Mouse (Mus musculus) macrophage (primary cell): Measurements from ENCODE around the gene Hdac9. TPM values are rescaled to one million over a fixed set of nuclear protein-coding genes. Genes with fewer than 3 reads are reported as not detected.

Experiments used
- H3K27ac ChIP-seq: fragments of 350-480 bp; formaldehyde crosslinking; 2 replicates; pipeline ENCODE4 v1.9.0; 2021
- H3K36me3 ChIP-seq: fragments of 350-480 bp; formaldehyde crosslinking; 2 replicates; pipeline ENCODE4 v1.9.0; 2021; ENCODE audit errors: inconsistent target
- H3K4me3 ChIP-seq: fragments of 350-480 bp; formaldehyde crosslinking; 2 replicates; pipeline ENCODE4 v1.9.0; 2021; ENCODE audit errors: inconsistent target
- H3K79me2 ChIP-seq: fragments of 350-480 bp; formaldehyde crosslinking; 2 replicates; pipeline ENCODE4 v1.9.0; 2021; ENCODE audit errors: inconsistent target
- WGBS: methylation state at CpG from one replicate; pipeline ENCODE4 v1.1.7; 2026; ENCODE audit warnings: inconsistent platforms; ENCODE audit not compliant: missing documents; 5-methylcytosine and 5-hydroxymethylcytosine counted together
- polyA plus RNA-seq: library from polyadenylated mRNA; stranded (reverse); fragments of 250-400 nt; gene quantifications from 3 replicates; pipeline ENCODE4 v1.2.4, GENCODE M21; 2018; ENCODE audit warnings: inconsistent platforms

Gene Hdac9
- polyA plus RNA-seq, 1 experiment from 2014 or later = 2.4 TPM

DNA sequence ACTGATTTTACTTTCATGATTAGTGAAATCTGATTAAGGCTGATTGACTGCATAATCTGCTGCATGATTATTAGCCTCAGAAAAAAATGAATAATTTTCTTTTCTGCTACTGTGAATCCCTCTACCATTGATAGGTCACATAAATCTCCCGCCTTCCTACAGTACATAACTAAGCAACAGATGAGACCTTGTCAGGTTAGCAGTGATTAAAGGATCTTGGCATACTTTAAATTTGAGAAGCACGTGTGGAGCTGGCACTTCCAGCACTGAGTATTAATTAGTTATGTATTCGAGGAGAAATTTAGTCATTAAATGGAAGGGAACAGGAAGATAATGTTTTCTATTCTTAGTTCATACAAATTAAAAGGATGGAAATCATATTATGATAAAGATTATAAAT is 347.8 kb downstream of the Hdac9 start:
- Histone ChIP-seq H3K36me3 (no peaks in the 10 kb centered on the region), H3K79me2 (no peaks in the 10 kb centered on the region), H3K27ac (no peak overlapping the region), H3K4me3 (no peak overlapping the region)
- WGBS = 93% methylated on average over 3 of the region's 3 CpGs

- Histone ChIP-seq H3K27ac (no peak overlapping the region), H3K36me3 (no peaks in the 10 kb centered on the region), H3K79me2 (no peaks in the 10 kb centered on the region), H3K4me3 (no peak overlapping the region)
- 72% methylated on average over 2 of the region's 2 CpGs for WGBS
These were observed 354.6 kb downstream of the Hdac9 start for GRCm38 (mm10) chr12:34562331-34562730.

DNA sequence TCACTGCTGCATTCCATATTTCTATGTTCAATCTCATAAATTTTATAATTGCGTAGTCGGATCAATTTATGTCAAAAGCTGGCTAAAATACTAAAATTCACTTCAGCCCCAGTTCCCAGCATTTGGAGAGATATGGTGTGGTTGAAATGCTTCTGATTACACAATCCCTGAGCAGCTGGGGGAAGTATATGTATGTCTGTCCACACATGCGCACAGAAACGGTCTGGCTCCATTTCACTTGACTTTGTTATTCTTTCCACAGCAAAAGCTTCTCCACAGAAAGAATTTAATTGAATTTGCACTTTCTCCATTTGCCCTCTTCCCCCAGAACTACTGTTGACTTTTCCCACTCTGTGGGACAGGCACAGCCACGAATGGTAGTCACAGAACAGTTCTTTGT is 357.9 kb downstream of the Hdac9 start:
- no peaks in the 10 kb centered on the region for H3K79me2 ChIP-seq
- no peak overlapping the region for H3K4me3 ChIP-seq
- WGBS = 57% methylated on average over 5 of the region's 5 CpGs
- H3K36me3 ChIP-seq = no peaks in the 10 kb centered on the region
- no peak overlapping the region for H3K27ac ChIP-seq

GRCm38 (mm10) chr12:34554803-34555202 is 362.1 kb downstream of the Hdac9 start:
- Histone ChIP-seq H3K36me3 (no peaks in the 10 kb centered on the region), H3K4me3 (no peak overlapping the region), H3K79me2 (no peaks in the 10 kb centered on the region), H3K27ac (no peak overlapping the region)

DNA sequence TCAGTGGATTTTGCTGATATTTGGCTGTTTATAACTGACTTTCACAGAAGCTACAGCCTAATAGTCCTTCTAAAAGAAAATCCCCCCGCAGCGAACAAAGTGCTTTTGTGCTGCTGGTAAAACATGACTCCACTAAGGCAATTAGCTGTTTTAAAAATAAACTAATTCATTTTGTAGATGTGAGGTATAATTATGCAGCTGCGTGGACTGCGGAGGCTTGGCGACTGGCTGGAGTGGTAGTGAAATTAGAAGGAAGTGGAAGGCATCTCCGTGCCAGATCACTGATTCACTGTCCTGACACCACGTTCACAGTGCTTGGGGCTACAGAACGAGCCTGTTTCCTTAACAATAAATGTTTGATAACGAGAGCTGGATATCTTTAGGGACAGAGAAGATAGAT is 366.6 kb downstream of the Hdac9 start:
- Histone ChIP-seq H3K27ac (no peak overlapping the region), H3K79me2 (no peaks in the 10 kb centered on the region), H3K36me3 (no peaks in the 10 kb centered on the region), H3K4me3 (no peak overlapping the region)
- 91% methylated on average over 9 of the region's 9 CpGs for WGBS

GRCm38 (mm10) chr12:34529165-34529545 is 387.7 kb downstream of the Hdac9 start:
- H3K27ac ChIP-seq = no peak overlapping the region
- H3K4me3 ChIP-seq = no peak overlapping the region
- 64% methylated on average over 3 of the region's 3 CpGs for WGBS
- no peaks in the 10 kb centered on the region for H3K36me3 ChIP-seq
- H3K79me2 ChIP-seq = no peaks in the 10 kb centered on the region

- WGBS = 80% methylated on average over 11 of the region's 11 CpGs
- H3K4me3 ChIP-seq = no peak overlapping the region
These were observed 388.4 kb downstream of the Hdac9 start for GRCm38 (mm10) chr12:34528201-34529164.

DNA sequence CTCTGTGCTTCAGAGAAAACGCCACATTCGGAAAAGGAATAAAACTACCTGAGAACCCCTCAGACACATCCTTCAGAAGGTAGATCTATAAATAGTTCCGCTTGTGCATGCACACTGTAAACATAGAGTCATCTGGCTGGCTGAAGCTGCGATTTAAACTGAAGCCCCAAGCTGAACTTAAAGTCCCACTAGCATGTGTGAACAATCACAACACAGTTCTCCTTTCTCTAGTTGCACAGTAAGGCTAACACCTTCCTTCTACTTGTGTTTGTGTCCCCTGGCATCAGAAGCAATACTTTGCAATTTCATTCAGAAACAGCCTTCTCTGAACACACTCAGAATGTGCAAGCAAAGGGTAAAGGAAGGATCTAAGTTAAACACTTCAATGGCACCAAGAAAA is 389.1 kb downstream of the Hdac9 start:
- 83% methylated on average over 4 of the region's 4 CpGs for WGBS
- Histone ChIP-seq H3K27ac (no peak overlapping the region), H3K79me2 (no peaks in the 10 kb centered on the region), H3K36me3 (no peaks in the 10 kb centered on the region), H3K4me3 (no peak overlapping the region)

More at GRCm38 (mm10) chr12:34528201-34529164, 388.4 kb downstream of the Hdac9 start:
- Histone ChIP-seq H3K36me3 (no peaks in the 10 kb centered on the region), H3K27ac (no peak overlapping the region), H3K79me2 (no peaks in the 10 kb centered on the region)

DNA sequence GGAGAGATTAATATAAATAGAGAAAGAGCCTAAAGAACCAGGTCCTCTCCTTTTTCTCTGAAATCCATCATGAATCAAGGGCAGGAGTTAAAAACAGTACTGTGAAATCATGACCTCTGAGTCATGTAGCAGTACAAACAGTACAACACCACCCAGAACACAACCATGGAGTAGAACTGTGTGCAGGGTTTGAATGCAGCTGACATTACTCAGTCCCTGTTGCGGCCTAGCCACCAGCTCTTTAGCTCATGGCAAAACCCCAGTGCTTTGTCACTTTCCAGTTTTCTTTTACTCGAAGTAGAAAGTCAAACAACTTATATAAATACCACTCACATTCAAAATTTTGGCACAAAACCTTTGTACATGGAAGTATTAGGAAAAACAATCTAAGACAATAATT is 395.4 kb downstream of the Hdac9 start:
- H3K36me3 ChIP-seq = no peaks in the 10 kb centered on the region
- 91% methylated on average over 2 of the region's 2 CpGs for WGBS
- no peak overlapping the region for H3K4me3 ChIP-seq
- H3K79me2 ChIP-seq = no peaks in the 10 kb centered on the region
- H3K27ac ChIP-seq = no peak overlapping the region

DNA sequence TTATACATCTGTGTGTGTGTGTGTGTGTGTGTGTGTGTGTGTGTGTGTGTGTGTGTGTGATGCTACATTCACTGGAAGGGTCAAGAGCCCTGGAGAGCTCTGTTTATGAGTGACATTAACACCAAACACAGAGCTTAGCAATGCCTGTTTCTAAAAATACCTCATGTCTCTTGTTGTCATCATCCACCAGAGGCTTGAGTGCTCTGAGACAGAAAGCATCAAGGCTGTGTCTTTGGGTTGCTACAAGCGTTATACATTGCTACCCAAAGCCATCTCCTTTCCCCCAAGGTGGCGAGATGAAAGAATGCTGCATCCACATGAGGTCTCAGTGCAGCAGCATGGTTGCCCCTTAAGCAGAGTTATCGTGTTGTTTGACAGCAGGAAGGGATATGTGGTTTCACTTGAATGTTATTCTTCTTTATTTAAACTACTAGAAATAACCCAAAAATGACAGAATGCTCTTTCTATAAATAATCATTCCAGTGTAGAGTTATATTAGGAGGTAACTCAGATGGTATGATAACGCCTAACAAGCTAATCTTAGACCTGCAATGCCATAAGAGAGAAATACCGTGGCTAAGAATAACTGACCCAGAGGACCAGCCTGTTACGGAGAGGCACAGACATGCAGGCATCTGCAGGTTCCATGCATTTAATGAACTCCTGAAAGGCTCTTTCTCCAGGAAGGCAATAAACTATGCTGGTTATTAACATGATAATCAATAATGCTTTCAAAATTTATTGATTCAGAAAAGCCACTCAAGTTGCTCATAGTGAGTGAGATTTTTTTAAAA is 399.9 kb downstream of the Hdac9 start:
- no peaks in the 10 kb centered on the region for H3K79me2 ChIP-seq
- 54% methylated on average over 6 of the region's 6 CpGs for WGBS
- H3K4me3 ChIP-seq = no peak overlapping the region
- H3K36me3 ChIP-seq = no peaks in the 10 kb centered on the region
- H3K27ac ChIP-seq = no peak overlapping the region

- Histone ChIP-seq H3K27ac (no peak overlapping the region), H3K4me3 (no peak overlapping the region), H3K79me2 (no peaks in the 10 kb centered on the region), H3K36me3 (no peaks in the 10 kb centered on the region)
- 88% methylated on average over 1 of the region's 1 CpGs for WGBS
These were observed 410.6 kb downstream of the Hdac9 start for GRCm38 (mm10) chr12:34506345-34506744.

GRCm38 (mm10) chr12:34498751-34499626 is 417.9 kb downstream of the Hdac9 start:
- H3K27ac ChIP-seq = peak overlapping the region; percentile 68
- no peaks in the 10 kb centered on the region for H3K36me3 ChIP-seq
- no peaks in the 10 kb centered on the region for H3K79me2 ChIP-seq
- no peak overlapping the region for H3K4me3 ChIP-seq
- 39% methylated on average over 9 of the region's 9 CpGs for WGBS

GRCm38 (mm10) chr12:34498331-34498730 is 418.6 kb downstream of the Hdac9 start:
- no peaks in the 10 kb centered on the region for H3K36me3 ChIP-seq

GRCm38 (mm10) chr12:34497702-34498101 is 419.2 kb downstream of the Hdac9 start:
- H3K79me2 ChIP-seq = no peaks in the 10 kb centered on the region
- no peak overlapping the region for H3K4me3 ChIP-seq
- WGBS = 97% methylated on average over 3 of the region's 3 CpGs
- H3K27ac ChIP-seq = no peak overlapping the region
- no peaks in the 10 kb centered on the region for H3K36me3 ChIP-seq

More at GRCm38 (mm10) chr12:34498331-34498730, 418.6 kb downstream of the Hdac9 start:
- Histone ChIP-seq H3K79me2 (no peaks in the 10 kb centered on the region), H3K4me3 (no peak overlapping the region), H3K27ac (peak overlapping the region; percentile 68)
- WGBS = 92% methylated on average over 8 of the region's 8 CpGs
